Mouse (Mus musculus): ENCODE data around the gene 4930550C14Rik. TPM values are rescaled to one million over a fixed set of nuclear protein-coding genes. Genes with fewer than 3 reads are reported as not detected.

Gene 4930550C14Rik
- polyA plus RNA-seq, 1 experiment = 1.1 TPM

GRCm38 (mm10) chr9:53383951-53384866, 17.9 kb upstream of the 4930550C14Rik start, which contains the start of gene Kdelc2:
TSS of gene Kdelc2 (plus strand) at chr9:53384025.
- H3K4me3 ChIP-seq (ENCODE audit: insufficient read depth, low read length) = peak within 1 kb of the TSS; percentile 74
- TF ChIP-seq CTCF (IDR thresholded peaks at IDR 0.05; ENCODE audit: low read depth, low read length) (no peak), POLR2A (IDR thresholded peaks at IDR 0.05; ENCODE audit: borderline replicate concordance, low read depth, low read length) (no peak)
- H3K4me1 ChIP-seq (ENCODE audit: control insufficient read depth, insufficient read depth, low read length) = peaks cover 34% of the 10 kb centered on the region
- H3K27ac ChIP-seq (ENCODE audit: insufficient read depth, low read depth, low read length) = peak within 1 kb of the TSS; percentile 85

- peaks cover 33% of the 10 kb centered on the region for H3K4me1 ChIP-seq (ENCODE audit: control insufficient read depth, insufficient read depth, low read length)
- H3K27ac ChIP-seq (ENCODE audit: insufficient read depth, low read depth, low read length) = peak overlapping the region; percentile 85
- peak overlapping the region; percentile 74 for H3K4me3 ChIP-seq (ENCODE audit: insufficient read depth, low read length)
- TF ChIP-seq POLR2A (IDR thresholded peaks at IDR 0.05; ENCODE audit: borderline replicate concordance, low read depth, low read length) (no peak), CTCF (IDR thresholded peaks at IDR 0.05; ENCODE audit: low read depth, low read length) (no peak)
Measured at GRCm38 (mm10) chr9:53384873-53385272, 17.3 kb upstream of the 4930550C14Rik start.

GRCm38 (mm10) chr9:53387431-53387830, 14.7 kb upstream of the 4930550C14Rik start:
- TF ChIP-seq CTCF (IDR thresholded peaks at IDR 0.05; ENCODE audit: low read depth, low read length) (no peak), POLR2A (IDR thresholded peaks at IDR 0.05; ENCODE audit: borderline replicate concordance, low read depth, low read length) (no peak)
- H3K4me3 ChIP-seq (ENCODE audit: insufficient read depth, low read length) = peak overlapping the region; percentile 7; the same call in 1 of the 2 replicates
- peaks cover 28% of the 10 kb centered on the region for H3K4me1 ChIP-seq (ENCODE audit: control insufficient read depth, insufficient read depth, low read length)
- H3K27ac ChIP-seq (ENCODE audit: insufficient read depth, low read depth, low read length) = peak overlapping the region; percentile 80

GRCm38 (mm10) chr9:53389109-53389508, 13.0 kb upstream of the 4930550C14Rik start:
- H3K27ac ChIP-seq (ENCODE audit: insufficient read depth, low read depth, low read length) = no peak overlapping the region
- peaks cover 28% of the 10 kb centered on the region for H3K4me1 ChIP-seq (ENCODE audit: control insufficient read depth, insufficient read depth, low read length)
- no peak overlapping the region for H3K4me3 ChIP-seq (ENCODE audit: insufficient read depth, low read length)
- TF ChIP-seq POLR2A (IDR thresholded peaks at IDR 0.05; ENCODE audit: borderline replicate concordance, low read depth, low read length) = no peak
- TF ChIP-seq CTCF (IDR thresholded peaks at IDR 0.05; ENCODE audit: low read depth, low read length) = no peak

GRCm38 (mm10) chr9:53390136-53390535, 12.0 kb upstream of the 4930550C14Rik start:
- Histone ChIP-seq H3K4me3 (ENCODE audit: insufficient read depth, low read length) (no peak overlapping the region), H3K27ac (ENCODE audit: insufficient read depth, low read depth, low read length) (no peak overlapping the region), H3K4me1 (ENCODE audit: control insufficient read depth, insufficient read depth, low read length) (peaks cover 26% of the 10 kb centered on the region)
- TF ChIP-seq POLR2A (IDR thresholded peaks at IDR 0.05; ENCODE audit: borderline replicate concordance, low read depth, low read length) = no peak
- no peak for TF ChIP-seq CTCF (IDR thresholded peaks at IDR 0.05; ENCODE audit: low read depth, low read length)

- Histone ChIP-seq H3K27ac (ENCODE audit: insufficient read depth, low read depth, low read length) (no peak overlapping the region), H3K4me3 (ENCODE audit: insufficient read depth, low read length) (no peak overlapping the region), H3K4me1 (ENCODE audit: control insufficient read depth, insufficient read depth, low read length) (peaks cover 5% of the 10 kb centered on the region)
- TF ChIP-seq POLR2A (IDR thresholded peaks at IDR 0.05; ENCODE audit: borderline replicate concordance, low read depth, low read length) (no peak), CTCF (IDR thresholded peaks at IDR 0.05; ENCODE audit: low read depth, low read length) (no peak)
Measured at GRCm38 (mm10) chr9:53397685-53398387, 4.3 kb upstream of the 4930550C14Rik start.

GRCm38 (mm10) chr9:53398388-53398700, 3.8 kb upstream of the 4930550C14Rik start:
- H3K4me3 ChIP-seq (ENCODE audit: insufficient read depth, low read length) = no peak overlapping the region
- H3K4me1 ChIP-seq (ENCODE audit: control insufficient read depth, insufficient read depth, low read length) = peaks cover 5% of the 10 kb centered on the region
- TF ChIP-seq POLR2A (IDR thresholded peaks at IDR 0.05; ENCODE audit: borderline replicate concordance, low read depth, low read length) (no peak), CTCF (IDR thresholded peaks at IDR 0.05; ENCODE audit: low read depth, low read length) (peak; percentile 61)
- no peak overlapping the region for H3K27ac ChIP-seq (ENCODE audit: insufficient read depth, low read depth, low read length)

- Histone ChIP-seq H3K4me3 (ENCODE audit: insufficient read depth, low read length) (no peak overlapping the region), H3K4me1 (ENCODE audit: control insufficient read depth, insufficient read depth, low read length) (peaks cover 8% of the 10 kb centered on the region), H3K27ac (ENCODE audit: insufficient read depth, low read depth, low read length) (no peak overlapping the region)
- TF ChIP-seq POLR2A (IDR thresholded peaks at IDR 0.05; ENCODE audit: borderline replicate concordance, low read depth, low read length) (no peak), CTCF (IDR thresholded peaks at IDR 0.05; ENCODE audit: low read depth, low read length) (no peak)
Measured at GRCm38 (mm10) chr9:53399537-53399936, 2.6 kb upstream of the 4930550C14Rik start.

- H3K27ac ChIP-seq (ENCODE audit: insufficient read depth, low read depth, low read length) = no peak overlapping the region
- TF ChIP-seq CTCF (IDR thresholded peaks at IDR 0.05; ENCODE audit: low read depth, low read length) = no peak
- no peak for TF ChIP-seq POLR2A (IDR thresholded peaks at IDR 0.05; ENCODE audit: borderline replicate concordance, low read depth, low read length)
- H3K4me1 ChIP-seq (ENCODE audit: control insufficient read depth, insufficient read depth, low read length) = peaks cover 13% of the 10 kb centered on the region
- no peak overlapping the region for H3K4me3 ChIP-seq (ENCODE audit: insufficient read depth, low read length)
Measured at GRCm38 (mm10) chr9:53400696-53401095, 1.4 kb upstream of the 4930550C14Rik start.

GRCm38 (mm10) chr9:53401146-53401545, 979 bp upstream of the 4930550C14Rik start:
- Histone ChIP-seq H3K4me1 (ENCODE audit: control insufficient read depth, insufficient read depth, low read length) (peaks cover 15% of the 10 kb centered on the region), H3K4me3 (ENCODE audit: insufficient read depth, low read length) (no peak overlapping the region), H3K27ac (ENCODE audit: insufficient read depth, low read depth, low read length) (no peak overlapping the region)
- no peak for TF ChIP-seq CTCF (IDR thresholded peaks at IDR 0.05; ENCODE audit: low read depth, low read length)
- TF ChIP-seq POLR2A (IDR thresholded peaks at IDR 0.05; ENCODE audit: borderline replicate concordance, low read depth, low read length) = no peak

Data from bone marrow macrophage, adult 2 months (primary cell).